Mouse (Mus musculus) gastrocnemius, adult 2 months (tissue): ENCODE data around the gene Accsl. TPM values are rescaled to one million over a fixed set of nuclear protein-coding genes. Genes with fewer than 3 reads are reported as not detected.

ENCODE experiments used
- DNase-seq: peaks from one replicate; pipeline ENCODE4 v3.0.0; 2022
- H3K27ac ChIP-seq: fragments of 200-600 bp; 2 replicates; pipeline ENCODE4 v1.8.1; 2022; ENCODE audit warnings: mild to moderate bottlenecking
- H3K4me3 ChIP-seq: fragments of 200-600 bp; 2 replicates; pipeline ENCODE4 v1.8.1; 2022; ENCODE audit warnings: mild to moderate bottlenecking, moderate library complexity
- CTCF ChIP-seq: fragments of 200-600 bp; IDR thresholded peaks from 2 replicates; pipeline ENCODE4 v1.8.1; 2022; ENCODE audit warnings: antibody characterized with exemption, mild to moderate bottlenecking, moderate library complexity
- intact Hi-C: fragments of 180-260 bp; cut with DNase I; formaldehyde crosslinking; loops from one replicate; pipeline ENCODE4 v1.15.1; 2025
- total RNA-seq, 2 experiments: library from RNA; stranded (reverse); gene quantifications; 2 replicates each; pipeline ENCODE4 v1.2.3; 2021

Gene Accsl
- total RNA-seq, 2 experiments from 2014 or later, result not detected

DNA sequence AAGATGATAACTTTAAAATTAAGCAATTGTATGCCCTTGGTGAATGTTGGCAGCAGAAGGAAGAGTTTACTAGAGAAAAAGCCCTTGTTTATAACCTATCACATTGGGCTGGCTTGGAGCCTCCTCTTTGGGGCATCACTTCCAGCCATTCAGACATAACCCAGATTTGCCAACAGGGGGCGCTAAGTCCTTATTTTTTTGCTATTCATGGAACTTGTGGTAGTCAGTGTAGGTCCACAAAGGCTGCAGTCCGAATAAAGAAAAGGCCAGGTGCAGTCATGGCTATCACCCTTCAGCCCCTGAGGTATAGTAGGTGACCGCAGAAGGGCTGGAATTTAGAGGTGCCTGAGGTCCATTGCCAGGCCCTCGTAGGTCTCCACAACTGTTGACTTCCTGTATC, 1.9 kb upstream of the Accsl start:
- H3K27ac ChIP-seq, result no peak overlapping the region
- TF ChIP-seq CTCF, result peak; percentile 81
- DNase-seq, result peak; percentile 73
- H3K4me3 ChIP-seq, result no peak overlapping the region
- intact Hi-C loops, result loop anchor here (1.0 kb wide), 1 partner anchor 131 kb away; no protein-coding TSS in a partner anchor

GRCm38 (mm10) chr2:93868566-93868965, 391 bp downstream of the Accsl start:
- no peak overlapping the region for H3K27ac ChIP-seq
- no peak for TF ChIP-seq CTCF
- intact Hi-C loops, result no loop called here
- no peak for DNase-seq
- no peak overlapping the region for H3K4me3 ChIP-seq

GRCm38 (mm10) chr2:93863229-93863628, 5.7 kb downstream of the Accsl start:
- TF ChIP-seq CTCF, result no peak
- no peak for DNase-seq
- Histone ChIP-seq H3K27ac (no peak overlapping the region), H3K4me3 (no peak overlapping the region)
- intact Hi-C loops, result no loop called here

DNA sequence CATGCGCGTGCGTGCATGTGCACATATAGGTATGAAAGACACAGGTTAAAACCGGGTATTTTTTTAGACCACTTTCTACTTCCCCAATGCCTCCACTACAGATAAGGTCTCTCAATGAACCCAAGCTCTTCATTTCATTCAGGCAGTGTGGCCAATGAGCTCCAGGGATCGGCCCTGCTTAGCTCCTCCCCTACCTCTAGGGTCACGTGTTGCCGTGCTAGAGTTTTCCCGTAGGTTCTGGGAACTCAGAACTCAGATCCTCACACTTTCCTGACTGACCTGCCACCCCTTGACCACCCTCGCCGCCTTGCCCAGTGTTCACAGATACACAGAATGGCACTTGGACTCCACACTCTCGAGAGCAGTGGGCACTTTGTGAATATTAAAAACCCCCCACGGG, 10.1 kb downstream of the Accsl start:
- H3K4me3 ChIP-seq, result no peak overlapping the region
- TF ChIP-seq CTCF, result no peak
- no peak for DNase-seq
- intact Hi-C loops, result no loop called here
- H3K27ac ChIP-seq, result no peak overlapping the region

GRCm38 (mm10) chr2:93851303-93851702, 17.7 kb downstream of the Accsl start:
- no peak overlapping the region for H3K27ac ChIP-seq
- no peak overlapping the region for H3K4me3 ChIP-seq
- intact Hi-C loops, result no loop called here
- DNase-seq, result no peak
- TF ChIP-seq CTCF, result no peak

- H3K4me3 ChIP-seq, result peak overlapping the region; percentile 82
- intact Hi-C loops, result no loop called here
- no peak overlapping the region for H3K27ac ChIP-seq
- no peak for DNase-seq
- no peak for TF ChIP-seq CTCF
These were observed 18.5 kb downstream of the Accsl start for GRCm38 (mm10) chr2:93850317-93850944.

- peak within 1 kb of the TSS; percentile 85 for H3K27ac ChIP-seq
- H3K4me3 ChIP-seq, result peak within 1 kb of the TSS; percentile 82
- intact Hi-C loops, result no loop called here
- peak; percentile 85 for DNase-seq
- peak; percentile 68 for TF ChIP-seq CTCF
These were observed 19.4 kb downstream of the Accsl start, which contains the start of gene Accs for GRCm38 (mm10) chr2:93849505-93850089. Gene Accs (minus strand): TSS chr2:93849943.

GRCm38 (mm10) chr2:93841349-93841748, 27.6 kb downstream of the Accsl start:
- Histone ChIP-seq H3K4me3 (no peak overlapping the region), H3K27ac (no peak overlapping the region)
- intact Hi-C loops, result no loop called here
- DNase-seq, result no peak
- TF ChIP-seq CTCF, result no peak

DNA sequence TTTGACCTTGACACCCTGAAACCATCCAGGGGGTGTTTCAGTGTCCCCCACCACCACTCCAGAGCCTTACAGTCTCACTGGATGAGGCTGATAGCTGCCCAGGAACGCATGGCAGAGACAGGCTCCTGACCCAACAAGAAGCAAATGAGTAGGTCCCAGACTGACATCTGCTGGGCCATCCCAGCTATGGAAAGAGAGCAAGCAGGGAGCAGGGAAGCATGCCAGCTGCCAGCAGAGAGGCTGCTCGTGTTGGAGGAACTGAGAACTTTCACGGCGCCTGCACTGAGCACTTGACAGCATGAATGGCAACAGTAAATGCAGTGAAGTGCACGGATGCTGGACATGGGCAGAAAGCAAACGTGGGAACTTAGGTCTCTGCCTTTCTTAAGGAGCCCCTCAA, 28.8 kb downstream of the Accsl start:
- no peak for TF ChIP-seq CTCF
- intact Hi-C loops, result no loop called here
- DNase-seq, result peak; percentile 51
- peak overlapping the region; percentile 0; the same call in 1 of the 2 replicates for H3K27ac ChIP-seq
- no peak overlapping the region for H3K4me3 ChIP-seq

DNA sequence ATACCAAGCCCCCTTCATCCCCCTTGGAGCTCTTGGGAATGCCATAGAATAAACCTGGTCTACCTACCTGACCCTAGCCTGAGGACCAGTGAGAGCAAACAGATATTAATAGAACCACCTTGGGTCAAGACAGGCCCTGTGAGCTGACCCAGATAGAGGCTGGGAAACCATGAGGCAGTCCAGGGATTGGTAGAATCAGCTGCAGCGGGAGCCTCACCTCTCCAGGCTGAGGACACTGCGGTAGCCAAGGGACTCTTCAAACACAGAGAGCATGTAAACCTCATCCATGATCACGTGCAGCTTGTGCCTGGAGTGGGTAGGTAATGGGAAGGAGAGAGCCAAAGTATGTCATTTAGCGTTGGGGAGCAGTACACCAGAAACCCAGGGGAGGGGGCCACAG, 30.0 kb downstream of the Accsl start:
- DNase-seq, result peak; percentile 45
- peak overlapping the region; percentile 74 for H3K27ac ChIP-seq
- no peak overlapping the region for H3K4me3 ChIP-seq
- TF ChIP-seq CTCF, result no peak
- intact Hi-C loops, result no loop called here

- intact Hi-C loops, result no loop called here
- no peak overlapping the region for H3K27ac ChIP-seq
- no peak for DNase-seq
- no peak overlapping the region for H3K4me3 ChIP-seq
- no peak for TF ChIP-seq CTCF
These were observed 32.6 kb downstream of the Accsl start for GRCm38 (mm10) chr2:93836232-93836785.

DNA sequence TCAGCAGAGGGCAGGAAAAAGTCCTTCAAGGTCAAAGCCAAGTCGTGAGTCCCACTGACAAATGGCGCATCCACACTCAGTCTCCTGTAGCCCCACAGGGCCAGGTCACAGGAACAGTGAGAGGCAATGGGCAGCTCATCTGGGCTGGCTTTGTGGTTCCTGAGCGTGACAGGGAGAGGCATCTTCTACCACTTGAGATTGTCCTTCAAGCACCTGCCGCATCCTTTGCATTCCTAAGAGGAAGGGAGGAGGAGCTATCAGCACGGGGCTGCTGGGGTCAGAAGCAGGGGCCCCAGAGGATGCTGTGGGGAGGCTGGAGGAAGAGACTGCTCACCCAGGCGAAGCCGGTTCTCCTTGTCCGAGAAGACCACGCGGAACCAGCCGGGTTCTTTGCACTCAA, 33.4 kb downstream of the Accsl start:
- intact Hi-C loops, result no loop called here
- no peak for TF ChIP-seq CTCF
- Histone ChIP-seq H3K4me3 (no peak overlapping the region), H3K27ac (no peak overlapping the region)
- no peak for DNase-seq

DNA sequence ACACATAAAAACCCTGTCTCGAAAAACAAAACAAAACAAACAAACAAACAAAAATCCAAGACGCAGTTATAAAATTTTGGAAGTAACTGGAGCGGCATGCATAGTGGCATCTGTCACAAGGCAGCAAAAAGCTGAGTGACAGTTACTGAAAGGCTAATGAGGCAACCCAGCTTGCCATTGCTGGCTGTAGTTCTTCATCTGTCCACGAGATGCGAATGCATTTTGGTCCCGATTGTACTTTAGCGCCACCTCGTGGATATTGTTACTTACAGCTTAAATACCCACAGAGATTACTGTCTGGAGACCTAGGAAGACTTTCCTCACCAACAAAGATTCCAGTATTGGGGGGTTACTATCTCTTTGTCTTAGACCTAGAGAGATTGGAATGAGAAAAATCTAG, 45.4 kb downstream of the Accsl start:
- intact Hi-C loops, result no loop called here
- DNase-seq, result peak; percentile 67
- no peak overlapping the region for H3K27ac ChIP-seq
- no peak overlapping the region for H3K4me3 ChIP-seq
- peak; percentile 97 for TF ChIP-seq CTCF
